Mouse (Mus musculus) G1E (cell line): ENCODE data around the gene Fkbp5.

ENCODE experiments used
- CTCF ChIP-seq: IDR thresholded peaks from 2 replicates; pipeline ENCODE4 v1.5.1; 2012; ENCODE audit warnings: low read depth, low read length, inconsistent platforms, mixed read lengths
- GATA1 ChIP-seq: IDR thresholded peaks from 2 replicates; pipeline ENCODE4 v1.6.1; 2012; ENCODE audit warnings: borderline replicate concordance, low read length, inconsistent platforms, mixed read lengths
- POLR2AphosphoS5 ChIP-seq: IDR thresholded peaks from 2 replicates; pipeline ENCODE4 v1.6.1; 2012; ENCODE audit warnings: low read depth, low read length, inconsistent platforms; ENCODE audit not compliant: insufficient replicate concordance

GRCm38 (mm10) chr17:28424373-28424772 is 93.0 kb downstream of the Fkbp5 start:
- TF ChIP-seq CTCF (no peak), POLR2AphosphoS5 (no peak), GATA1 (no peak)
